Mouse (Mus musculus): Measurements from ENCODE around the gene Rhbdl1. TPM values are rescaled to one million over a fixed set of nuclear protein-coding genes. Genes with fewer than 3 reads are reported as not detected.

The Rhbdl1 gene
- polyA plus RNA-seq, 1 experiment from 2014 or later = 0.35 TPM

DNA sequence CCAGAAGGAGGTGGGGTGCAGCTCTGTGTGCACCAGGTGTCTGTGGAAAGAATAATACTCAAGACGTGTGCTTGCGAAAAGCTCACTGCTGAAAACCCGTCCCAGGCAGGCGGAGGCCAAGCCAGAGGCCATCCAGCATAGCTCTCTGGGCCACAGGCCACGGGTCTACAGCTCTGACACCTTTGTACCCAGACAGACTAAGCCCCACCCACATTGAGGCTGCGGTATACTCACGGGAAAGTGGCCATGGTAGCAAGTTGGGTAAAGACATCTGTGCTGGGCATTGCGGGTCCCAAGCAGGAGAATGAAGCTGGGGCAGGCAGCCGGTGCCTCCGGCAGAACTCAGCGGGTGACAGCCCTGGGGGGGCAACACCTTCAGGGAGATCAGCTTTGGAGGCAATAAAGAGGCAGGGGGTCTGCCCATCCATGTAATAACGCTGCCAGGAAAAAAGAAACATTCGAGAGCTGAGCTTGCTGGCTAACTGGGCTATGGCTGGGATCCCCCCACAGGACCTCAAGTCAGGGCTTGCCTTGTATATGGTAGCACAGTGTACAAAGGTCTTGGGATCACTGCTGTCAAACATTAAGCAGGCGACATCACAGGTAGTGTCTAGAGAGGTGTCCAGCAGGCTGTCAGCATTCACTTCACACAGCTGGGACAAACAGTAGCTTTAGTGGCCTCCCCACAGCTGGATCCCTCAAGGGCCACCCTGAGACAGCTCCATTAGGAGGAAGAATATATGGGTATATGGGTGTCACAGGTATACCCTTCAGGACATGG is 2.5 kb upstream of the Rhbdl1 start:
- H3K4me3 ChIP-seq (ENCODE audit: low read depth, low read length) = no peak overlapping the region
- no peaks in the 10 kb centered on the region for H3K9me3 ChIP-seq (ENCODE audit: low read length)
- WGBS (ENCODE audit: insufficient replicate concordance) = 70% methylated on average over 14 of the region's 14 CpGs
- H3K4me2 ChIP-seq (ENCODE audit: low read depth, low read length) = 0 out of 2 replicates have a peak overlapping the region, but pooled peaks have one; percentile 38
- DNase-seq = no peak
- H3K4me1 ChIP-seq (ENCODE audit: insufficient read depth) = peaks cover 43% of the 10 kb centered on the region
- ATAC-seq = peak; percentile 67
- TF ChIP-seq EP300 (IDR thresholded peaks at IDR 0.05; ENCODE audit: low read depth) = no peak
- TF ChIP-seq CTCF (IDR thresholded peaks at IDR 0.05; ENCODE audit: low read depth) = no peak
- no peak overlapping the region for H3K9ac ChIP-seq (replicated peaks)
- no peaks in the 10 kb centered on the region for H3K27me3 ChIP-seq (ENCODE audit: insufficient read depth, low read length)
- peaks cover 44% of the 10 kb centered on the region for H3K36me3 ChIP-seq (replicated peaks; ENCODE audit: insufficient read depth, low read length)
- peak overlapping the region; percentile 82 for H3K27ac ChIP-seq (ENCODE audit: low read depth)

DNA sequence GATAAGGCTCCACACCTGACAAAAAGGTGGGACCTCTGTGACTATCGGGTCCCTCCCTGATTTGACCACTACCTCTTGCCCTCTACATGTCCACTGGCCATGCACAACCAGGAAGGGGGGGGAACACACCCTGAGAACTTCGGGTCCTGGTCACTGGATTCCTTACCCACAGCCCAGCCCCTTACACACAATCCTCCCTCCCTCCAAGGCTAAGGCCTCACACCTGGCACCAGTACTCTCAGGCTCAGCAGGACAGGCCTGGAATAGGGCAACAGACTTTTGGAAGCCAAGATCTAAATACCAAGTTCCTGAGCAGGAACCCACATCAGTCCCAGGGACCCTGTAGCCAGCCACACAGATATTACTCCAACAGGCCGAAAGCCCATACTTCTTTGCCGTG is 1.8 kb upstream of the Rhbdl1 start:
- H3K36me3 ChIP-seq (replicated peaks; ENCODE audit: insufficient read depth, low read length) = peaks cover 44% of the 10 kb centered on the region
- H3K27ac ChIP-seq (ENCODE audit: low read depth) = peak overlapping the region; percentile 82

DNA sequence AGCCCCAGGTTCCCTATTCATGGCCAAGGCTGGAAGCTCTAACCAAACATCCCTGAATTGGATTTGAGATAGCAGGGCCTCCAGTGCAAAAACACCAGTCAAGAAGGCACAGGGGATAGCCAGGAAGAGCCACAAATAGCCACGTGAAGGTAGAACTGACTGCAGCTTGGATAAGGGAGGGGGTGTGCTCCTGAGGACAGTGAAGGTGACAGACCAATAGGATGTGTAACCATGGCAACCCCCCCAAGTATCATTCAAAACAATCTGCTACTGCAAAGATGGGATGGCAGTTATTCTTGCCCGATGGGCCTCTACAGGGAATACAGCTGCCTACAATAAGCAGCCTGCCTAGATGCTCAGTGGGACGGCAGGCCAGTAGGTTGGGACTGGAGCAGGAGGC is 438 bp upstream of the Rhbdl1 start:
- peaks cover 43% of the 10 kb centered on the region for H3K36me3 ChIP-seq (replicated peaks; ENCODE audit: insufficient read depth, low read length)
- H3K27ac ChIP-seq (ENCODE audit: low read depth) = no peak overlapping the region
- no peaks in the 10 kb centered on the region for H3K27me3 ChIP-seq (ENCODE audit: insufficient read depth, low read length)
- no peaks in the 10 kb centered on the region for H3K9me3 ChIP-seq (ENCODE audit: low read length)
- DNase-seq (no peak), ATAC-seq (no peak)
- TF ChIP-seq EP300 (IDR thresholded peaks at IDR 0.05; ENCODE audit: low read depth) = no peak
- TF ChIP-seq CTCF (IDR thresholded peaks at IDR 0.05; ENCODE audit: low read depth) = no peak
- peaks cover 42% of the 10 kb centered on the region for H3K4me1 ChIP-seq (ENCODE audit: insufficient read depth)
- peak overlapping the region; percentile 76; the same call in 1 of the 2 replicates for H3K4me2 ChIP-seq (ENCODE audit: low read depth, low read length)
- WGBS (ENCODE audit: insufficient replicate concordance) = 42% methylated on average over 3 of the region's 3 CpGs
- H3K4me3 ChIP-seq (ENCODE audit: low read depth, low read length) = no peak overlapping the region
- H3K9ac ChIP-seq (replicated peaks) = no peak overlapping the region

More for the DNA sequence above, 1.8 kb upstream of the Rhbdl1 start:
- Histone ChIP-seq H3K4me2 (ENCODE audit: low read depth, low read length) (no peak overlapping the region), H3K4me1 (ENCODE audit: insufficient read depth) (peaks cover 48% of the 10 kb centered on the region), H3K9ac (replicated peaks) (no peak overlapping the region), H3K9me3 (ENCODE audit: low read length) (no peaks in the 10 kb centered on the region), H3K27me3 (ENCODE audit: insufficient read depth, low read length) (no peaks in the 10 kb centered on the region), H3K4me3 (ENCODE audit: low read depth, low read length) (no peak overlapping the region)
- 79% methylated on average over 4 of the region's 4 CpGs for WGBS (ENCODE audit: insufficient replicate concordance)
- ATAC-seq (no peak), DNase-seq (no peak)
- no peak for TF ChIP-seq EP300 (IDR thresholded peaks at IDR 0.05; ENCODE audit: low read depth)
- no peak for TF ChIP-seq CTCF (IDR thresholded peaks at IDR 0.05; ENCODE audit: low read depth)

DNA sequence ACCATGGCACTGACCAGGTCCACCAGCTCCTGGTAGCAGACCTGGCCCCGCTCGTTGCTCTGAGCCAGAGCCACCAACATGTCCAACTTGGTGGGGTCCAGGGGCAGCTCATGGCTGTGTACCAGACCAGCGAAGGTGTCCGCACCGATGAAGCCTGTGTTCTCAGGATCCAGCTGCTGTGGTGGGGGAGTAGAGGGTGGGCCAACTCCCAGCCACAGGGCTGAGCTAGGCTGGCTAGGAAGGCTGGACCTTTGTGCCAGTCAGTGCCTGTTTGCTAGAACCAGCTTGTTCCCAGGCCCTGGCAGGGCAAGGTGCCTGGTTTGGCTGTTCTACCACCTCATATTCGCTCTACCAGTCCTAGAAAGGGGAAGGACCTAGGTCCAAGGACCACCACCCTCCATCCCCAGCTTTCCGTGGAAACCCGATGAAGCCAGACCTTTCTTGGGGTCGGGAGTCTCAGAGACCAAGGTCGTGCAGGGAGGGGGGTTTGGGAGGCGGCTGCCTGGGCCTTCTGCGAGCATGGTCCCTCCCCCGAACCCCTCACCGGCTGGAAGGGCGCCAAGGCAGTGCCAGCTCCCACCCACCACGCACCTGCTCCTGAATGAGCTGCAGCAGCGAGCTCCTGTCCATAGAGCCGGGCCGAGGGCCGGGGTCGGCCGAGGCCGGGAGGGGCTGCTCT is 559 bp downstream of the Rhbdl1 start:
- DNase-seq = no peak

DNA sequence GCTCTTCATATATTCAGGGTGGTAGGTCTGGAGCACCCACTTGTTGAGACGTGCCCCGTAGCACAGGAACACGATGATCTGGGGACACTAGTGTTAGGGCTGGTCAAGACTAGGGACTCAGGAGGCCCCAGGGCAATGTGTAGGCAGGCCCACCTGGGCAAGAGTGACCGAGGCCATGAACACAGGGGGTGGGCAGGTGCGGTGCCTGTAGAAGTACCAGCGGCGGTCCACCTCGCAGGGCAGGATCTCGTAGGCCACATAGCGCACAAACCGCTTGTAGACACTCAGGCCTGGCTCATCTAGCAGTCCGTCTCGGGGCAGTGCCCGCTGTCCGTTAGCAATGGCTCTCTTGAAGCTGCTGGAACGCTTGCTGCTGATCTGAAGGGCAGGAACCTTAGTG is 1.3 kb downstream of the Rhbdl1 start:
- WGBS (ENCODE audit: insufficient replicate concordance) = 91% methylated on average over 16 of the region's 16 CpGs
- Histone ChIP-seq H3K4me3 (ENCODE audit: low read depth, low read length) (no peak overlapping the region), H3K27me3 (ENCODE audit: insufficient read depth, low read length) (no peaks in the 10 kb centered on the region), H3K36me3 (replicated peaks; ENCODE audit: insufficient read depth, low read length) (peaks cover 35% of the 10 kb centered on the region), H3K4me2 (ENCODE audit: low read depth, low read length) (peak overlapping the region; percentile 18; the same call in 1 of the 2 replicates), H3K9me3 (ENCODE audit: low read length) (no peaks in the 10 kb centered on the region), H3K27ac (ENCODE audit: low read depth) (no peak overlapping the region), H3K4me1 (ENCODE audit: insufficient read depth) (peaks cover 54% of the 10 kb centered on the region), H3K9ac (replicated peaks) (no peak overlapping the region)
- DNase-seq = no peak
- no peak for TF ChIP-seq CTCF (IDR thresholded peaks at IDR 0.05; ENCODE audit: low read depth)
- no peak for TF ChIP-seq EP300 (IDR thresholded peaks at IDR 0.05; ENCODE audit: low read depth)
- ATAC-seq = no peak

More for the DNA sequence above, 559 bp downstream of the Rhbdl1 start:
- H3K36me3 ChIP-seq (replicated peaks; ENCODE audit: insufficient read depth, low read length) = peaks cover 35% of the 10 kb centered on the region
- WGBS (ENCODE audit: insufficient replicate concordance) = 29% methylated on average over 20 of the region's 23 CpGs
- ATAC-seq = no peak
- H3K9me3 ChIP-seq (ENCODE audit: low read length) = no peaks in the 10 kb centered on the region
- no peak overlapping the region for H3K27ac ChIP-seq (ENCODE audit: low read depth)
- peaks cover 49% of the 10 kb centered on the region for H3K4me1 ChIP-seq (ENCODE audit: insufficient read depth)
- TF ChIP-seq CTCF (IDR thresholded peaks at IDR 0.05; ENCODE audit: low read depth) (no peak), EP300 (IDR thresholded peaks at IDR 0.05; ENCODE audit: low read depth) (no peak)
- no peaks in the 10 kb centered on the region for H3K27me3 ChIP-seq (ENCODE audit: insufficient read depth, low read length)
- peak overlapping the region; percentile 76 for H3K4me2 ChIP-seq (ENCODE audit: low read depth, low read length)
- H3K4me3 ChIP-seq (ENCODE audit: low read depth, low read length) = peak overlapping the region; percentile 21; the same call in 1 of the 2 replicates
- peak overlapping the region; percentile 47; the same call in 1 of the 2 replicates for H3K9ac ChIP-seq (replicated peaks)

DNA sequence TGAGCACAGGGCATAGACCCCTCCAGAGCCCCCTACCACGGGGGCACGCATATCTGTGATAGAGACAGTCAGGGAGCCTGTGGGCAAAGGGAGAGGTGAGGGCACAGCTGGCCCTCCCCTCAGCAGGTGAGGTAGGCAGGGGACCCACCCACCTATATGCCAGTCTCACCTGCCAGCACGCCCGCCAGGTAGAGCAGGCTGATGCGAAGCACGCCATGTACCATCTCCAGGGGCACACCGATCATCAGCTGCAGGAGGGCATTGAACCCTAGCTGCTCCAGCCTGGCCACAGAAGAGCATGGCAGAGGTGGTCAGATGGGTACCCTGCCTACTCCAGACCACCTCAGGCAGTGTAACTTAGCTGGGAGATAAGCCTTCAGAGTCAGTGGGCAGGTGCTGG is 1.8 kb downstream of the Rhbdl1 start:
- no peak for ATAC-seq
- Histone ChIP-seq H3K27me3 (ENCODE audit: insufficient read depth, low read length) (no peaks in the 10 kb centered on the region), H3K36me3 (replicated peaks; ENCODE audit: insufficient read depth, low read length) (peaks cover 35% of the 10 kb centered on the region), H3K4me2 (ENCODE audit: low read depth, low read length) (peak overlapping the region; percentile 99), H3K27ac (ENCODE audit: low read depth) (no peak overlapping the region), H3K4me3 (ENCODE audit: low read depth, low read length) (no peak overlapping the region), H3K4me1 (ENCODE audit: insufficient read depth) (peaks cover 58% of the 10 kb centered on the region), H3K9me3 (ENCODE audit: low read length) (no peaks in the 10 kb centered on the region), H3K9ac (replicated peaks) (no peak overlapping the region)
- no peak for DNase-seq
- TF ChIP-seq EP300 (IDR thresholded peaks at IDR 0.05; ENCODE audit: low read depth) (no peak), CTCF (IDR thresholded peaks at IDR 0.05; ENCODE audit: low read depth) (no peak)
- 87% methylated on average over 7 of the region's 7 CpGs for WGBS (ENCODE audit: insufficient replicate concordance)
